Mouse (Mus musculus) liver, adult 2 months (tissue): Measurements from ENCODE around the gene Il18. TPM values are rescaled to one million over a fixed set of nuclear protein-coding genes. Genes with fewer than 3 reads are reported as not detected.
"Not testable (repeated sequence)": the region's sequence is repeated elsewhere in the genome, so short reads cannot be mapped to it uniquely, and the experiment has no call there.

Source experiments
- DNase-seq: peaks from one replicate; pipeline ENCODE4 v3.0.0-alpha.2; 2011; ENCODE audit warnings: low read depth, low spot score; ENCODE audit errors: extremely low read depth
- H3K27ac ChIP-seq: fragments of 200-500 bp; replicated peaks from 2 replicates; pipeline ENCODE4 v1.5.1; 2012; ENCODE audit warnings: low read depth, mild to moderate bottlenecking, control low read depth, inconsistent platforms, low read length; ENCODE audit not compliant: insufficient read depth
- H3K27me3 ChIP-seq: fragments of 200-500 bp; 2 replicates; pipeline ENCODE4 v1.6.1; 2012; ENCODE audit warnings: mild to moderate bottlenecking, moderate library complexity, low read length, inconsistent platforms; ENCODE audit not compliant: control insufficient read depth, insufficient read depth
- H3K36me3 ChIP-seq: fragments of 200-500 bp; 2 replicates; pipeline ENCODE4 v1.6.1; 2012; ENCODE audit warnings: low read length, inconsistent platforms; ENCODE audit not compliant: control insufficient read depth, insufficient read depth
- H3K4me1 ChIP-seq: fragments of 200-500 bp; 2 replicates; pipeline ENCODE4 v1.6.1; 2011; ENCODE audit warnings: low read length; ENCODE audit not compliant: control insufficient read depth, insufficient read depth
- H3K4me3 ChIP-seq: fragments of 200-500 bp; 2 replicates; pipeline ENCODE4 v1.5.1; 2011; ENCODE audit warnings: low read depth, mild to moderate bottlenecking, control low read depth, low read length, moderate library complexity; ENCODE audit not compliant: insufficient read depth
- H3K79me2 ChIP-seq: fragments of 200-500 bp; 2 replicates; pipeline ENCODE4 v1.6.1; 2012; ENCODE audit warnings: inconsistent platforms, mild to moderate bottlenecking, low read length, moderate library complexity; ENCODE audit not compliant: control insufficient read depth, insufficient read depth
- H3K9ac ChIP-seq: fragments of 200-500 bp; 2 replicates; pipeline ENCODE4 v1.6.1; 2012; ENCODE audit warnings: low read depth, mild to moderate bottlenecking, control low read depth, inconsistent platforms, low read length
- CTCF ChIP-seq: fragments of 200-500 bp; IDR thresholded peaks from 2 replicates; pipeline ENCODE4 v1.5.1; 2011; ENCODE audit warnings: low read depth, low read length, control low read depth
- POLR2A ChIP-seq: fragments of 200-500 bp; IDR thresholded peaks from 2 replicates; pipeline ENCODE4 v1.6.1; 2011; ENCODE audit warnings: low read length, control low read depth; ENCODE audit not compliant: insufficient read depth; ENCODE audit errors: extremely low read depth
- WGBS: fragments of 180-500 bp; shearing (Covaris S2); methylation state at CpG from one replicate; pipeline ENCODE4 v1.1.7; 2018; 5-methylcytosine and 5-hydroxymethylcytosine counted together
- polyA plus RNA-seq: library from polyadenylated mRNA; depleted of rRNA; stranded (reverse); fragments of >200 nt; gene quantifications from 2 replicates; pipeline ENCODE4 v1.2.3, GENCODE M21; 2012; rRNA removed
- total RNA-seq: library from RNA; depleted of rRNA; stranded (reverse); fragments of >200 nt; gene quantifications from 2 replicates; pipeline ENCODE4 v1.2.3, GENCODE M21; 2014; rRNA removed

Gene Il18
- total and polyA plus RNA-seq, 2 experiments, result 11.1 to 32.8 TPM

DNA sequence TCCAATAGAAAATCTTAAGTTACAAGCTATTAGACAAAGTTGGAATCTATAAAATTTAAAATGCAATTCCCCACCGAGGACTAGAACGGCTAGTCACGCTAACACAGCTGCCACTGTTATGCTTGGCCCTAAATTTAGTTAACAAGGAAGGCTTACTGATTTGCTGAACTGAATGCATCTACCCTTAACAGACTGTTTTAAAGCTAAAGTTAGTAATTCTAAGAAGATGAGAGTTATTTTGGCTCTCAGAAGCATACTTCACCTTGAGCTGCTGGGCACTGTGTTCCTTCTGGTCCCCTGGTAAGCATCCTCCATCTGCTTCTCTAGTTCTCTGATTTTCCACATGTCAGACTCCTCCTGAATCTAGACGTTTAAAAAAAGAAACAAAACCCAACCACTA lies 57.5 kb downstream of the Il18 start:
- 87% methylated on average over 4 of the region's 4 CpGs for WGBS
- no peak for DNase-seq
- no peak overlapping the region for H3K27ac ChIP-seq
- no peak overlapping the region for H3K9ac ChIP-seq
- H3K4me1 ChIP-seq, result 0 out of 2 replicates have a peak, but pooled peaks cover 6% of the 10 kb centered on the region
- H3K27me3 ChIP-seq, result no peaks in the 10 kb centered on the region
- peaks cover 44% of the 10 kb centered on the region for H3K36me3 ChIP-seq
- H3K79me2 ChIP-seq, result peaks cover 3% of the 10 kb centered on the region; the same call in 1 of the 2 replicates
- no peak overlapping the region for H3K4me3 ChIP-seq
- no peak for TF ChIP-seq CTCF

DNA sequence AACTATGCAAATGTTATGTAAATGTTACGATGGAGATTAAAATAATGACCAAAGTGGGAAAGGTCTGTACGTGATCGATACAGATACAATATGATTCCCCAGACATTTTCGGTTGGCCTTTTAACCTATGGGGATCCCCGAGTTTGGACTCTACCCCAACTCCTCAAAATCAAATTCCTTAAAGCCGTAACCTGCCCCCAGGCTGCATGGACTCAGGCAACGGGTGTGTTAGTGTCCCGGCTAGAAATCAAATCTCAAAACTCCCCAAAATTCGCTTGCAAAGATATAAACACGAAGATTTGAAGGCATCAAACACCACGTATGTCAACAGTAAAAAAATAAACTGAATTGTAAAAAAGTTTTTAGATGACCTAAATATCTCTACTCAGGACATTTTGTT lies 61.5 kb downstream of the Il18 start:
- no peak for DNase-seq
- WGBS, result 26% methylated on average over 11 of the region's 11 CpGs
- H3K79me2 ChIP-seq, result peaks cover 3% of the 10 kb centered on the region; the same call in 1 of the 2 replicates
- H3K9ac ChIP-seq, result peak overlapping the region; percentile 73
- 0 out of 2 replicates have a peak, but pooled peaks cover 6% of the 10 kb centered on the region for H3K4me1 ChIP-seq
- H3K36me3 ChIP-seq, result peaks cover 23% of the 10 kb centered on the region; the same call in 1 of the 2 replicates
- no peak overlapping the region for H3K27ac ChIP-seq
- H3K4me3 ChIP-seq, result peak overlapping the region; percentile 67
- no peaks in the 10 kb centered on the region for H3K27me3 ChIP-seq
- TF ChIP-seq CTCF, result no peak
- TF ChIP-seq POLR2A, result no peak

DNA sequence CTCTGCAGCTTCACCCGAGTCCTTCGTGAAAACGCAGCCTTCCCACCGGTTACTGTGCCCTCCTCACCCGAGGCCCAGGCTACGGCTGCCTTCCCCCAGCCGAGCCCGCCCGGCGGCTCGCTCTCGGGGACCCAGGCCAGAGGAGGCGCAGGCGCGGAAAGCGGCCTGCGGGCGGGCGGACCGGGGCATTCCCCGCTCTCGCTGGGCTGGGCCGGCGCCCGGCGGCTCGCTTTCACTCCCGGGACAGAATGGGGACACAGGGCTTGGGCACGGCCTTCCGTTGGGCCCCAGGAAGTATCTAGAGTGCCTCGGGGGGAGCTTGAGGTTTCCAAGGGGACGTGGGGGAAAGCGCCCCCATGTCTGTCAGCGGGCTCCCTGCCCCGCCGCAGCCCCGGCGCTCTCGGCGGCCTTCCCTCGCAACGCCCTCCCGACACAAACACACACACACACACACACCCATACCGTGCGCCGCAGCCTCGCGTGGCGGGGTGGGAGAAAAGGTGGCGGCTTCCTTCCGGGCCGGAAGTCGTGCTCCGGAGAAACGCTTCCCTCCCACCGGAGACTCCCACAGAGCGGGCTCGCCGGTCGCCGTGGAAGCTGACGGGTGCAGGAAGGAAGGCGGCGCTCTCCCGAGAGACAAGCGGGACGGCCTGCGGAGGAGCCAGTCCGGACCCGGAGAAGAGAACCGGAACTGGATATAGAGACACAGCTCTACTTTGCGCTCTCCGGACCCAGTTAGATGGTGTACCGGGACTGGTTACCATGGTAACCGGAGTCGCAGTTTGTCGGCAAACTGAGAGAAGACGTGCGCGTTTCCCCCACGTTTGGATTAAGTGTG lies 62.4 kb downstream of the Il18 start, which contains the start of the genes Pih1d2 and Nkapd1:
Gene Pih1d2 (plus strand): TSS at position 556 of the 838 bp plus-strand sequence.
Gene Nkapd1 (minus strand): TSS at position 699 of the 838 bp plus-strand sequence.
- peak; percentile 82 for DNase-seq

DNA sequence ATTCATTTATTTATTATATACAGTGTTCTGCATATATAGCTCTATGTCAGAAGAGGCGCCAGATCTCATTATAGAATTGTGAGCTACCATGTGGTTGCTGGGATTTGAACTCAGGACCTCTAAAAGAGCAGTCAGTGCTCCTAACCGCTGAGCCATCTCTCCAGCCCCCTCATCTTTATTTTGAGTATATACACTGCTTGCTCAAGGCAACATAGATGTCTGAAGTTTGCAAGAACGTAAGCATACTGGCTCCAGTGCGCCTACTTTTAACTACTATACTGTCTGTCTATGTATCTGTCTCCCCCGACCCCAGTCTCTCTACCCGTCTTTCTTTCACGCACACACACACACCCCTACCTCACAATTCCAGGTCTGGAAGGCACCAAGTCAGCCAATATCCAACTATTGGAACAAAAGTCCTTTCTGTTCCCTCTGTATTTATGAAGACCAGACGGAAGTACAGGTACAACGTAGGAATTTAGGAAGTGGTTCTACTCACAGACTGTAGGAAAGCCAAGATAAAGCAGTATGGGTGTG lies 63.2 kb downstream of the Il18 start:
- Histone ChIP-seq H3K79me2 (peaks cover 3% of the 10 kb centered on the region; the same call in 1 of the 2 replicates), H3K4me3 (no peak overlapping the region), H3K36me3 (peaks cover 14% of the 10 kb centered on the region; the same call in 1 of the 2 replicates), H3K27me3 (no peaks in the 10 kb centered on the region), H3K4me1 (0 out of 2 replicates have a peak, but pooled peaks cover 6% of the 10 kb centered on the region), H3K9ac (no peak overlapping the region), H3K27ac (no peak overlapping the region)
- DNase-seq, result no peak
- TF ChIP-seq CTCF (no peak), POLR2A (no peak)
- WGBS, result 59% methylated on average over 9 of the region's 9 CpGs

More for the DNA sequence above, 62.4 kb downstream of the Il18 start, which contains the start of the genes Pih1d2 and Nkapd1:
- Histone ChIP-seq H3K4me3 (peak within 1 kb of the TSS; percentile 67), H3K27me3 (no peaks in the 10 kb centered on the region), H3K27ac (peak within 1 kb of the TSS; percentile 82), H3K9ac (peak within 1 kb of the TSS; percentile 73), H3K79me2 (peaks cover 3% of the 10 kb centered on the region; the same call in 1 of the 2 replicates), H3K4me1 (0 out of 2 replicates have a peak, but pooled peaks cover 6% of the 10 kb centered on the region), H3K36me3 (peaks cover 19% of the 10 kb centered on the region; the same call in 1 of the 2 replicates)
- TF ChIP-seq CTCF, result no peak
- peak; percentile 55; the same call in 1 of the 2 replicates for TF ChIP-seq POLR2A
- WGBS, result under 1% methylated on average over 78 of the region's 81 CpGs

DNA sequence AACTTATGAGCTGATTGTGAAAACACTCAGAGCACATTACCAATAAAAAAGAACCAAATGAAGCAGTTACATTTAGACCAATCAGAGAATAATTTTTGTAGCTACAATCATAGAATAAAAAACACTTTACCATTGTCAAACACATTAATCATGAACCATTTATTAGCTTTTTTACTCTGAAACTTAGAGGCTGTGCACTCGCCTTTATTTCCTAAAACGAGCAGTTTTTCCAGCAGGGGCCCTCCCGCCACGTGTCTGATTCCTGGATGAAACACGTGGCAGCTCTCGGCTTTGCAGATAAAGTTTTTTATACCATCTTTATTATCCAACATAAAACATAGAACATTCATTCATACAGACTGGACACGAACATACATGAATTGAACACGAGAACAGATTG lies 76.3 kb downstream of the Il18 start:
- WGBS, result 93% methylated on average over 6 of the region's 8 CpGs
- not testable (repeated sequence) for H3K4me3 ChIP-seq
- H3K36me3 ChIP-seq, result peaks cover 11% of the 10 kb centered on the region

More for the DNA sequence above, 76.3 kb downstream of the Il18 start:
- H3K4me1 ChIP-seq, H3K27ac ChIP-seq, H3K9ac ChIP-seq, H3K27me3 ChIP-seq, H3K79me2 ChIP-seq, DNase-seq: not testable (repeated sequence)

Other genes starting within 250 kb of the Il18 start
- gene Rpl10-ps3, start 209.9 kb upstream of the Il18 start, total RNA-seq, result 81.7 and 91.5 TPM in 2 replicates
- gene Rpl10-ps3, start 209.9 kb upstream of the Il18 start, polyA plus RNA-seq, result 37.6 and 60.6 TPM in 2 replicates
- gene Plet1, start 60.3 kb upstream of the Il18 start, total RNA-seq, result 0.37 and 0.47 TPM in 2 replicates
- 0.73 and 0.86 TPM in 2 replicates for gene Plet1, start 60.3 kb upstream of the Il18 start, polyA plus RNA-seq
- gene Pts, start 26.1 kb upstream of the Il18 start, total RNA-seq, result 82.9 and 103 TPM in 2 replicates
- gene Pts, start 26.1 kb upstream of the Il18 start, polyA plus RNA-seq, result 25.5 and 34.4 TPM in 2 replicates
- 18.7 and 24.3 TPM in 2 replicates for gene Bco2, start 354 bp downstream of the Il18 start, total RNA-seq
- 6.0 and 8.8 TPM in 2 replicates for gene Bco2, start 354 bp downstream of the Il18 start, polyA plus RNA-seq
- 0.20 and 0.55 TPM in 2 replicates for gene Tex12, start 6.5 kb downstream of the Il18 start, total RNA-seq
- 0.16 TPM in 1 of 2 replicates, not detected in the other for gene Tex12, start 6.5 kb downstream of the Il18 start, polyA plus RNA-seq
- gene Sdhd, start 49.0 kb downstream of the Il18 start, total RNA-seq, result 339 and 354 TPM in 2 replicates
- gene Sdhd, start 49.0 kb downstream of the Il18 start, polyA plus RNA-seq, result 363 and 441 TPM in 2 replicates
- 179 and 215 TPM in 2 replicates for gene Timm8b, start 49.1 kb downstream of the Il18 start, total RNA-seq
- gene Timm8b, start 49.1 kb downstream of the Il18 start, polyA plus RNA-seq, result 63.0 and 81.3 TPM in 2 replicates
- 0.74 and 1.0 TPM in 2 replicates for gene Pih1d2, start 62.5 kb downstream of the Il18 start, total RNA-seq
- gene Pih1d2, start 62.5 kb downstream of the Il18 start, polyA plus RNA-seq, result 0.24 and 0.47 TPM in 2 replicates
- 4.0 and 5.8 TPM in 2 replicates for gene Nkapd1, start 62.6 kb downstream of the Il18 start, total RNA-seq
- 2.6 and 2.8 TPM in 2 replicates for gene Nkapd1, start 62.6 kb downstream of the Il18 start, polyA plus RNA-seq
- 39.5 and 41.1 TPM in 2 replicates for gene Dlat, start 105.0 kb downstream of the Il18 start, total RNA-seq
- gene Dlat, start 105.0 kb downstream of the Il18 start, polyA plus RNA-seq, result 20.9 and 25.5 TPM in 2 replicates
- 20.3 and 22.8 TPM in 2 replicates for gene Dixdc1, start 184.7 kb downstream of the Il18 start, total RNA-seq
- 3.7 and 4.6 TPM in 2 replicates for gene Dixdc1, start 184.7 kb downstream of the Il18 start, polyA plus RNA-seq
- 14.9 and 15.7 TPM in 2 replicates for gene 2310030G06Rik, start 191.7 kb downstream of the Il18 start, total RNA-seq
- gene 2310030G06Rik, start 191.7 kb downstream of the Il18 start, polyA plus RNA-seq, result 13.9 and 14.9 TPM in 2 replicates
- gene Cryab, start 196.5 kb downstream of the Il18 start, total RNA-seq, result 1.3 and 2.4 TPM in 2 replicates
- gene Cryab, start 196.5 kb downstream of the Il18 start, polyA plus RNA-seq, result 5.5 and 6.6 TPM in 2 replicates
- 0.55 TPM in 1 of 2 replicates, not detected in the other for gene Hspb2, start 197.5 kb downstream of the Il18 start, total RNA-seq
- 0.88 and 1.1 TPM in 2 replicates for gene Hspb2, start 197.5 kb downstream of the Il18 start, polyA plus RNA-seq
- gene Fdxacb1, start 213.4 kb downstream of the Il18 start, total RNA-seq, result 4.2 and 4.7 TPM in 2 replicates
- 2.5 and 2.6 TPM in 2 replicates for gene Fdxacb1, start 213.4 kb downstream of the Il18 start, polyA plus RNA-seq
- 16.0 and 16.2 TPM in 2 replicates for gene Alg9, start 220.2 kb downstream of the Il18 start, total RNA-seq
- 14.7 and 16.3 TPM in 2 replicates for gene Alg9, start 220.2 kb downstream of the Il18 start, polyA plus RNA-seq
- 46.4 and 58.8 TPM in 2 replicates for gene 1110032A03Rik, start 220.7 kb downstream of the Il18 start, total RNA-seq
- gene 1110032A03Rik, start 220.7 kb downstream of the Il18 start, polyA plus RNA-seq, result 41.1 and 43.2 TPM in 2 replicates